Mouse (Mus musculus) testis, adult 2 months (tissue): ENCODE data around the gene Ifrd1.

Experiments used
- CTCF ChIP-seq: fragments of 200-500 bp; IDR thresholded peaks from 2 replicates; pipeline ENCODE4 v1.5.1; 2012; ENCODE audit warnings: low read depth, mild to moderate bottlenecking, inconsistent platforms, low read length, moderate library complexity; ENCODE audit not compliant: control insufficient read depth, insufficient read depth, insufficient replicate concordance
- POLR2A ChIP-seq: fragments of 200-500 bp; IDR thresholded peaks from 2 replicates; pipeline ENCODE4 v1.6.1; 2012; ENCODE audit warnings: low read depth, mild to moderate bottlenecking, inconsistent platforms, low read length, moderate library complexity; ENCODE audit not compliant: control insufficient read depth

GRCm38 (mm10) chr12:40220001-40220570, 28.2 kb downstream of the Ifrd1 start:
- TF ChIP-seq POLR2A (no peak), CTCF (no peak)
